Mouse (Mus musculus) embryo, embryonic 9.5 days (tissue): ENCODE data around the gene Milr1.
"Not testable (repeated sequence)": the region's sequence is repeated elsewhere in the genome, so short reads cannot be mapped to it uniquely, and the experiment has no call there.

Experiments used
- DNase-seq: peaks from one replicate; pipeline ENCODE4 v3.0.0-alpha.2; 2017; ENCODE audit errors: extremely low spot score

Gene Milr1

GRCm38 (mm10) chr11:106751039-106752018, at the start of gene Milr1:
Gene Milr1, plus strand, starts transcription at chr11:106751226.
- no peak for DNase-seq

- no peak for DNase-seq
Observed at GRCm38 (mm10) chr11:106701589-106701988, 49.4 kb upstream of the Milr1 start.

DNA sequence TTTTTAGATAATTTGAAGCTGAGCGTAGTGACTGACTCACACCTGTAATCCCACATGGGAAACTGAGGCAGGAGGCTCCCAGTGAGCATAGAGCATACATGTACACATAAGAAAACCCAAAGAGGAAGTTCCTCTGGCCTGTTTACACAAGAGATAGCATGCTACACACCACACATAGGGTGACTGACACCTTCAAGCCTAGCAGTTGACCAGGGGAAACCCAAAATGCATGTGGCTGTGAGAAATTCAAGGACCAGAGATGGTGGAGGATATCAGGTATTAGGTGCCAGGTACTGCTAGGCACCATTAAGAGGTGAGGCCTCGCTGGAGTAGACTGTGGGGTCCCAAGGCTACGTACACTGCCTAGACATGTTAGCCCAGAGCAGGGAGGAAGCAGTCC, 48.4 kb upstream of the Milr1 start:
- no peak for DNase-seq

DNA sequence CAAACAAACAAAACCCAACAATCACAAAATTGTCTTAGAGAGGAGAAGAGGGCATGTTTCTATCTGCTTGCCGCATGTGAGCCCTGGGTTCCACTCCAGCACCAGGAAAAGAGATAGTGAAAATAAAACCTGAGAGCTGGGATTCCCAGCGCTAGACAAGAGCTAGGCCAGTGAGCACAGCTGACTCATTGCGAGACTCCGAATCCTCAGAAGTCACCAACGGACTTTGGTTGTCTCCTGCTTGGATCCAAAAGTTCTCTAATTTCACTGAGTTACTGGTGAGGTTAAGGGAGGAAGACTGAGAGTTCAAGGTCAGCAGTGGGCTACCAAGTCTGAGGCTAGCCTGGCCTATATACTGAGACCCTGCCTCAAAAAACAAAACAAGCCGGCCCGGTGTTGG, 47.1 kb upstream of the Milr1 start:
- no peak for DNase-seq

DNA sequence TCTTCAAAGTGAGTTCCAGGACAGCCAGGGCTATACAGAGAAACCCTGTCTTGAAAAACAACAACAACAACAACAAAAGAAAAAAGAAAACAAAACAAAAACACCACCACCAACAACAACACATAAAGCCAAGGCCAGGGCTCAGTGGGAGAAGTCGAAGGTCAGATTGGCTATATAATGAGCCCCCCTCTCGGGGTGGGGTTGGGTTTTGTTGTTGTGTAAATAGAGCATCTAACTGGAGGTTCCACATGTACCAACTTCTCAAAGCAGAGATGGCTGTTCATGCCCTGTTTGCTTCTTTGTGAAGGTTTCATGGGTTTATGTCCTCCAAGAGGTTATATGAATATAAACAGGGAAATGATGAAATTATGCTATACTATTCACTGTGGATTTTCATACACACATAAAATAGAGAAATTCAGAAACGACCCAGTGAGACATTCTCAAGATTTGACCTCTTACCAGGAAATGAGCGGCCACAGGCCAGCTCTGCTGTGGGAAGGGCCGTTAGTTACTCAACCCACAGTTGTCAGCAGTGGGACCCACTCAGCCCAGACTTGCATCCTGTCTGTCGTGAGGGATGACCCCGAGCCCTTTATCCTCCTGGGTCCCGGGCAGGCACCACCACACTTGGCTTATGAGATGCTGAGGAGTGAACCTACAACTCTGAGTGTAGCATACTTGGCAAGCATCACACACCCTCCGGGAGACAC, 46.5 kb upstream of the Milr1 start:
- no peak for DNase-seq

DNA sequence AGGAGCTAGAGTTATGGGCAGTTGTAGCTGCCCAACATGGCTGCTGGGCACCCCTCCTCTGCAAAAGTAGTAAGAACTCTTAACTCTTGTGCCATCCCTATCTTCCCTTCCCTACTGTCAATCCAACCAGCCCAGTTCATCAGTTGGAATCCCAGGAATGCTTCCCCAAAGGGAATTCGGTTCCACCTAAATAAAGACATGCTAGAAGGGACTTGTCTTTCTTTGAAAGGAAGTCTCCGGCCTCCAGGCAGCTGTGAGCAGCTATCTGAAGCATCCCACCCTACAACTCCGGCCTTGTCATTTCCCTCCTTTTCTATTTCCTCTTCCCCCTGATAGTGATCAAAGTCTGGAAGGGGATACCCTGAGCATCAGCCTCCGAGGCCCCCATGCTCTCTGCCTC, 44.8 kb upstream of the Milr1 start:
- no peak for DNase-seq

- DNase-seq, result no peak
Observed at GRCm38 (mm10) chr11:106707085-106707484, 43.9 kb upstream of the Milr1 start.

- DNase-seq, result no peak
Observed at GRCm38 (mm10) chr11:106707866-106708265, 43.2 kb upstream of the Milr1 start.

DNA sequence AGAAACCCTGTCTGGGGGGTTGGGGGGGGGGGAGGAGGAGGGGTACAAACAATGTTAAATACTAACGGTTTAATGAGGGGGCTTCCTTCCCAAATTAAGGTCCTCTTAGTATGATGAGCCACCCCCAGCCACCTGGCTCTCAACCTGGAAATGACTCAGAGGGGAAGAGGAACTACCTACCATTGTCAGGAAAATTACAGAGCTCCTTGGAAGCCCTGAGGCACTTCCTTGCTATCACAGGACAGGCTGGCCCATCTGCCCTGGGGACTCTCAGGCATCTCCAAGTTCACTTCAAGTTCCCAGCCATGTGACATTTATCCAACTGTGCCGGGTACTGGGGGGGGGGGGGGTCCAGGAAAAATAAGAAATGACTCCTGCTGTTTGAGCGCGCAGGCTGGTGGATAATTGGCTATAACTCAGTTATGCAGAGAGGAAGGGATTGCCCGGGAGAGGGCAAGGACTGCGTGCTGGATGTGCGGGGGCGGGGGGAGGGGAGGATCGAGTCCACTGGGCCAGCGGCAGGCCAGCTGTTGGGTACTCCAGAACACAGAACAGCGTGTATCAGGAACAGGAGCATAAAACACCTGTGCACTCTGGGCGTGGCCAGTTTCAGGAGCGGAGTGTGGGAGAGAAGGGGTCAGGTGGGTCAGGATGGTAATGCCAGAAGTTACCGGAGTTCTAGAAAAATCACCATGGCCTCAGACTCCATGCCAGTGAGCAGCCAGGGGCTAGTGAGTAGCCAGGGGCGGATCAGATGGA, 41.6 kb upstream of the Milr1 start:
- DNase-seq, result no peak

DNA sequence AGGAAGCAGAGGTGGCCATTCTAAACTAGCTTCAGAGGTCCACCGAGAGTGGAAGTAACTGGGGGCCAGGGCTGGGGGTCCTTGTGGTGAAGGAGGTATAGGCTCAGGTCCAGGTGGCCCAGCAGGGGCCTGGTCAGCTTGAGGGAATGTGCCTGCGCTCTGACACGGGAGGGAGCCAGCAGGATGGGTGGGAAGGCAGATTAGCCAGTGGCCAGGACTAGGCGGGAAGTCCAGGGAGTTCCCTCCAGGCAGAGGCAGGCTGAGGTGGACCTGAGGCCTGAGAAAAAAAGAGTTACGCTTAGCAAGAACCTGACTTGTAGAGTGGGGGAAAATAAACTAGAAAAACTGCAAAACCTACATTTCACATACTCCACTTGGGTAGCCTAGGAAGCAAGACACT, 40.2 kb upstream of the Milr1 start:
- no peak for DNase-seq

DNA sequence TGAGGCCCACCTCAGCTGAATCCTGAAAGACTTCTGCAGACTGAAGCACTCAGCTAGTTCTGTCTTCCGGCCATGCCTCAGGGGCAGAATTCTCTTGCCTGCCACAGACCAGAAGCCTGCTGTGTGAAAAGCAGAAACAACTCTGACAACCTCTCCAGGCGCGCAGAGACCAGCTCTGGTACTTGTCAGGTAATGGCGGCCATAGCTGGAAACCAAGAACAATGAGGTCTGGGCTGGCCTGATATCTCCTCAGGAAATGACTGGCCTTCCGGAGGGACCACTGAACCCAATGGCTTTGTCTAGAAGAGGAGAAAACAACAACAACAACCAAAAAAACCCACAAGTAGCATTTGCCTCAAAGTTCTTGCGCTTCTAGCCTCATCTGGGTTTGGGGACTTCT, 36.0 kb upstream of the Milr1 start:
- DNase-seq, result no peak

DNA sequence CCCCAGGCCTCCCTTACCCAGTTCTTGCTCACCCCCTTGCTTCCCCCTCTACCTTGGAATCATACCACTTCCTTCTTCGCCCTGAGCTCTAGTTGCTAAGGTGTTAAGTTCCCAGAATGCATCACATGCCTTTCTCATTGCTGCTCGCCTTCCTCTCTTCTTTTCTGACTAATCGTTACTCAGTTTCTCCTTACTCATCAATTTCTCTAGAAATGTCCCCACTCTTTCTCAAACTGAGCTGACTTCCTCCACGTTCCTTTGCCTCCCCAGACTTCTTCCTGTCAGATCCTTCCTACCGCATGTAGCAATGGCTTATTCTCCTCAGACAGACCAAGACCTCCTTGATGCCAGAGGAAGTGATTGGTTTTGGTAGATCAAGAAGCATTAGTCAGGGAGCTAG, 34.5 kb upstream of the Milr1 start:
- no peak for DNase-seq

- DNase-seq, result no peak
Observed at GRCm38 (mm10) chr11:106720379-106720778, 30.6 kb upstream of the Milr1 start.

DNA sequence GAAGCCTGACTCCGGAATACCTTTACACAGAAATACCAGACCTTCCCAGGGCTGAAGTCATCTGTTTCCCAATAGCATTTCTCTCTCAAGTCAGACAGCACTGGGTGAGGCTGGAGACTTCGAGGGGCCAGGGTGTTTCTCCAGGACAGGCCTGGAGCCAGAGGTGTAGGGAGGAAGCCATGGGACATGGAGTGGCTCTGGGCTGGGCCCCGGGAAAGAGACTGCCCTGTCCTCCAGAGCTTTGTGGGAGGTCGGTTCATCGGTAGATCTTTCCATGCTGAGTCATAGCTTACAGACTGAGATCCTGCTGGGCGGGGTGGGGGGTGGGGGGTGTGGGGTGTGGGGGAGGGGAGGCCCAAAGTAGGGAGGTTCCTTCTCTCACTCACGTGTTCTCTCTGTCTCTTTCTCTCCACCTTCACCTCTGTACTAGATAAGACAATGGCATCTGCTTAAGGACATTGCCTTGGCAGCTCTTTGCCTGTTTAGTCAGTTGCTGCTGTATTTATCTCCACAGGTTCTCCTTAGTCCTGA, 28.1 kb upstream of the Milr1 start:
- DNase-seq, result no peak

DNA sequence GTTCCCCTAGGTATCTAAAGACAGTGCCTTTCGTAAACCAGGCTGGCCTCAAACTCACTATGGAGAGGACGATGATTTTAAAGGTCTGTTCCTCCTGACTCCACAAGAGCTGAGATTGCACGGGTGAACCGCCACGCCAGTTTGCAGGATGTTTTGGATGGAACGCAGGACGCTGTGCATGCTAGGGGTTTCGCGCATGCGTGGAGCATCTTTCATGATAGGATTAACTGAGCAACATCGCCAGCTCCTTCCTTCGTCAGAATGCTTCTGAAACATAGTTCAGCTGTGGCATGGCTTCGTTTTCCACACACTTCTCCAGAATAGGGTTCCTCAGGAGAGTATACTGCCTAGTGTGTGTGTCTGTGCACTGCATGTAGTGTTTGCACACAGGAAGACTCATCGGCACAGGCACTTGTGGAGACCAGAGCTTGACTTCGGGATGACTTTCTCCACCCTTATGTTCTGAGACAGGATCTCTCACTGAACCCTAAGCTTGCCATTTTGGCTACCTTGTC, 27.4 kb upstream of the Milr1 start:
- no peak for DNase-seq

GRCm38 (mm10) chr11:106724176-106724915, 26.7 kb upstream of the Milr1 start:
- no peak for DNase-seq

- not testable (repeated sequence) for DNase-seq
Observed at GRCm38 (mm10) chr11:106724916-106725235, 26.1 kb upstream of the Milr1 start.

- DNase-seq, result no peak
Observed at GRCm38 (mm10) chr11:106727967-106728366, 23.1 kb upstream of the Milr1 start.

GRCm38 (mm10) chr11:106728402-106729366, 22.3 kb upstream of the Milr1 start:
- no peak for DNase-seq

GRCm38 (mm10) chr11:106729656-106730055, 21.4 kb upstream of the Milr1 start:
- DNase-seq, result no peak
